Mouse (Mus musculus): ENCODE measurements around the gene Slc38a7. TPM values are rescaled to one million over a fixed set of nuclear protein-coding genes. Genes with fewer than 3 reads are reported as not detected.

Gene Slc38a7
- total RNA-seq (2023): 10 to 100 TPM; 13.9 to 17.7 TPM

GRCm38 (mm10) chr8:95853102-95853843 lies at the start of gene Slc38a7:
Gene Slc38a7 (minus strand): TSS chr8:95853539.

DNA sequence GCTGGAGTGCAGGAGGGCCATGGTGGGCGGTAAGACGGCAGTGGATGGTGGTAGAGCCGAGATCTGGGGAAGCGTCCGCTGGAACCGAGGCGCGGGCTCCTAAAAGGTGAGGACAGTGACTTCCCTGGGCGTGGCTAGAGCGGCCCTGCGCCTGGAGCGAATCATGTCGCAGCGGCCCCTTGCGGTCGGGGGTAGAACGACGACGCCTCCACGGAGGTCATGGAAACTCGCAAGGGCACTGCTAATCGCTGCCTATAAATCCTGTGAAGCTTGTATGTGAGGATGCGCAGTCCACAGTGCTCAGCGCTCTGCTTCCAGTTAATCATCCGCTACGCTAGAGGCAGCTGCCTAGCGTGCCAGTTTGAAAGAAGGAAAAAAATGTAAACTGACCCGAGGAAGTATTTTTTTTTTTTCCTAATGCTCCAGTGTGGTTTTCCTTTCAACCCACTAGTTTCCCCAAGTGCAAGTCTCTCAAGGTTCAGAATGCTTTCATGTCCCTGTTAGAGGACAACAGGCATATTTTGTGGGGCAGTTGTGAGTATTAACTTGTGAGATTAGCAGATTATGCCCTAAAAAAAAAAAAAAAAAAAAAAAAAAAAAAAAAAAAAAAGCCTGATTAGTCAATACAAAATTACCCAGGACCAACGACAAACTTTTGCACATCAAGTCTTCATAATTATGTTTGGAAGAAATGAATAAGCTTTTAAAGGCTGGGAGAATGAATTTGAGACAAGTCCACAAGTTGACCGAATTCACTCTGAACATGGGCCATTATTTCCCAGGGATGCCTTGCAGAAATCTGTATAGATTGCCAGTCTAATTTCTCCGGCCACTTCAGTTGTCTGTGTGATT lies 35.2 kb upstream of the Slc38a7 start, which contains the start of gene Got2:
TSS of gene Got2 (minus strand) at position 263 of the 852 bp plus-strand sequence.

GRCm38 (mm10) chr8:95825162-95825561 lies 28.2 kb downstream of the Slc38a7 start, which contains the start of gene Sap18b:
Gene Sap18b (plus strand): TSS chr8:95825346.

DNA sequence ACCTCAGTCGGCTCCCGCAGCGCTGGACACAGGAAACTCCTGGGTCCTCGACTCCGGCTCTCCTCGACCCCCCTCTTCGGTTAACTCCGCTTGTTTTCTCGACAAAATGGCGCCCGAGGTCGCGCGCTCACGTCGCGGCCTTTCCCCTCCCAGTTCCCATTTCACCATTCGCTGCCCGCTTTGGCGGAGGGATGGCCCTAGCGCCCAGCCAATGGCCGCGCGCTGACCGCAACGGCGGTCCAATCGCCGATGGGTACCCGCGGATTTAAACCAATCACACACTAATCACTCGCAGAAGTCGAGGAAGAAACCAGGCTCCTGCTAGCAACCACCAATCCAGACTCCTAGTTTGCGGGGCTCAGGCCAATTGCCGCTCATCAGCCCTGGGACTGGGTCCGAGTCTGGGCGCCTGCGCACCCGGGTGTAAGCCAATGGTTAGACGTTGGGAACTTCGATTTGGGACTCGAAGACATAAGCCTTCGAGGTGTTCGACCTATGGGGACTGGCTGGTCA lies 46.0 kb downstream of the Slc38a7 start, which contains the start of gene Cnot1:
TSS of gene Cnot1 (minus strand) at position 134 of the 513 bp plus-strand sequence.

Other genes with a start within 250 kb of the Slc38a7 start
- 1 to 10 TPM; 4.9 to 5.5 TPM for gene Gins3, start 220.1 kb downstream of the Slc38a7 start, total RNA-seq (2023)
- gene Ndrg4, start 176.6 kb downstream of the Slc38a7 start, total RNA-seq (2023): 1 to 10 TPM in 1 of 2 experiments, not detected in 1; 1.1 TPM
- gene Setd6, start 137.7 kb downstream of the Slc38a7 start, total RNA-seq (2023): 10 to 100 TPM; 41.5 to 43.8 TPM
- gene Cnot1, start 46.1 kb downstream of the Slc38a7 start, total RNA-seq (2023): 100 to 1,000 TPM; 317 TPM
- gene Sap18b, start 28.2 kb downstream of the Slc38a7 start, total RNA-seq (2023): 100 to 1,000 TPM in 1 of 2 experiments, 10 to 100 TPM in 1; 85.1 to 101 TPM
- gene Got2, start 35.0 kb upstream of the Slc38a7 start, total RNA-seq (2023): 10 to 100 TPM; 61.6 to 68.1 TPM

Measured in T-cell, adult 66 days (primary cell).